Mouse (Mus musculus): ENCODE data around the gene Bri3bp.

- no peak for TF ChIP-seq POLR2A (IDR thresholded peaks at IDR 0.05; ENCODE audit: low read depth, low read length)
- no peak for TF ChIP-seq CTCF (IDR thresholded peaks at IDR 0.05; ENCODE audit: borderline replicate concordance, insufficient read depth, low read length)
These were observed 44.7 kb downstream of the Bri3bp start for GRCm38 (mm10) chr5:125486088-125486487.
